Comparison of ENCODE assay signal across 10 mouse cellular contexts in genomic region chr13:72352641-72353181, GRCm38 (mm10).
DNase-seq lines count a peak whose midpoint lies in the region; ATAC-seq lines count a peak whose summit lies in the region.
"Had no signal": no experiment of that assay in that cellular context is flagged by ENCODE, and none has a peak within 500 bp of the region (broad histone marks: within the 10 kb centered on the region; RNA-seq: fewer than 3 reads in every experiment).

No protein-coding gene starts in this region.

- peak; percentile 87 for ATAC-seq in forebrain, embryonic 12.5 days (ENCODE audit: low FRiP score)
- peak; percentile 84 for ATAC-seq in midbrain, embryonic 12.5 days (ENCODE audit: low FRiP score, low read depth)
- no peak for ATAC-seq in megakaryocyte progenitor cell, adult 5-6 weeks (replicated peaks; ENCODE audit: poor library complexity)
- ATAC-seq in inflammation-experienced regulatory T-cells, adult 6 months, result no peak

- H3K36me3 ChIP-seq in forebrain, embryonic 12.5 days (replicated peaks), result no peaks in the 10 kb centered on the region
- no peaks in the 10 kb centered on the region for H3K36me3 ChIP-seq in midbrain, embryonic 12.5 days
- H3K36me3 ChIP-seq: limb, embryonic 15.5 days had no signal

- peaks cover 23% of the 10 kb centered on the region for H3K4me1 ChIP-seq in forebrain, embryonic 12.5 days
- H3K4me1 ChIP-seq in midbrain, embryonic 12.5 days, result peaks cover 14% of the 10 kb centered on the region
- H3K4me1 ChIP-seq: limb, embryonic 15.5 days had no signal

- peaks cover 90% of the 10 kb centered on the region for H3K27me3 ChIP-seq in forebrain, embryonic 12.5 days
- peaks cover 57% of the 10 kb centered on the region for H3K27me3 ChIP-seq in midbrain, embryonic 12.5 days
- H3K27me3 ChIP-seq: limb, embryonic 15.5 days had no signal

- H3K9me3 ChIP-seq in forebrain, embryonic 12.5 days, result no peaks in the 10 kb centered on the region
- H3K9me3 ChIP-seq in midbrain, embryonic 12.5 days, result no peaks in the 10 kb centered on the region
- H3K9me3 ChIP-seq: limb, embryonic 15.5 days had no signal

- peak; percentile 51 for DNase-seq in embryo, embryonic 10 days (ENCODE audit: low spot score)
- no peak for DNase-seq in embryo, embryonic 9.5 days (ENCODE audit: extremely low spot score)
- DNase-seq in kidney, postnatal 10 days, result peak; percentile 51
- DNase-seq in adrenal gland, postnatal 4 days (ENCODE audit: low spot score in 2 of 2), result no peak

- no peak overlapping the region for H3K4me3 ChIP-seq in forebrain, embryonic 12.5 days (replicated peaks)
- no peak overlapping the region for H3K4me3 ChIP-seq in midbrain, embryonic 12.5 days
- H3K4me3 ChIP-seq: erythroblast, embryonic 14.5 days; limb, embryonic 15.5 days had no signal

- no peak overlapping the region for H3K9ac ChIP-seq in forebrain, embryonic 12.5 days
- no peak overlapping the region for H3K9ac ChIP-seq in midbrain, embryonic 12.5 days (replicated peaks)
- H3K9ac ChIP-seq: limb, embryonic 15.5 days had no signal

- WGBS in forebrain, embryonic 12.5 days, result 13% methylated on average over 18 of the region's 18 CpGs
- 19% methylated on average over 18 of the region's 18 CpGs for WGBS in midbrain, embryonic 12.5 days

- H3K4me2 ChIP-seq in forebrain, embryonic 12.5 days, result peak overlapping the region; percentile 21
- peak overlapping the region; percentile 36 for H3K4me2 ChIP-seq in midbrain, embryonic 12.5 days (replicated peaks)
- H3K4me2 ChIP-seq: limb, embryonic 15.5 days had no signal

- H3K27ac ChIP-seq in forebrain, embryonic 12.5 days, result no peak overlapping the region
- peak overlapping the region; percentile 30 for H3K27ac ChIP-seq in midbrain, embryonic 12.5 days (replicated peaks)
- H3K27ac ChIP-seq: limb, embryonic 15.5 days had no signal

Comparison
In these comparisons a context has a peak if more than half of its experiments do, and no peak if none do; other contexts are left out.
1. DNase-seq: peak in embryo, embryonic 10 days (single experiment) and kidney, postnatal 10 days (single experiment); none in embryo, embryonic 9.5 days (single experiment) and adrenal gland, postnatal 4 days (0 of 2).
2. ATAC-seq: peak in forebrain, embryonic 12.5 days (single experiment) and midbrain, embryonic 12.5 days (single experiment); none in megakaryocyte progenitor cell, adult 5-6 weeks (single experiment) and inflammation-experienced regulatory T-cells, adult 6 months (single experiment).